Mouse (Mus musculus) C2C12 (cell line): ENCODE measurements at regions not wholly inside any gene's neighbourhood (a gene's known extent, or its start where the extent isn't known, plus 50 kb on each side); places are given as distances from the start of the nearest gene placed in this dataset.

Experiments used
- CTCF ChIP-seq: IDR thresholded peaks from one replicate; pipeline ENCODE4 v1.5.1; 2011; ENCODE audit not compliant: control insufficient read depth, insufficient read depth, insufficient read length
- MYOD1 ChIP-seq: IDR thresholded peaks from one replicate; pipeline ENCODE4 v1.6.1; 2011; ENCODE audit warnings: low read depth; ENCODE audit not compliant: control insufficient read depth, insufficient read length

GRCm38 (mm10) chr6:98551781-98552180 lies 209.2 kb upstream of the Gm765 start:
- TF ChIP-seq CTCF (no peak), MYOD1 (no peak)
